Mouse (Mus musculus) cerebellum, adult 9-11 months (tissue): ENCODE data around the gene Lyve1.

Experiments
- DNase-seq: peaks from one replicate; pipeline ENCODE4 v3.0.0; 2022

The Lyve1 gene

DNA sequence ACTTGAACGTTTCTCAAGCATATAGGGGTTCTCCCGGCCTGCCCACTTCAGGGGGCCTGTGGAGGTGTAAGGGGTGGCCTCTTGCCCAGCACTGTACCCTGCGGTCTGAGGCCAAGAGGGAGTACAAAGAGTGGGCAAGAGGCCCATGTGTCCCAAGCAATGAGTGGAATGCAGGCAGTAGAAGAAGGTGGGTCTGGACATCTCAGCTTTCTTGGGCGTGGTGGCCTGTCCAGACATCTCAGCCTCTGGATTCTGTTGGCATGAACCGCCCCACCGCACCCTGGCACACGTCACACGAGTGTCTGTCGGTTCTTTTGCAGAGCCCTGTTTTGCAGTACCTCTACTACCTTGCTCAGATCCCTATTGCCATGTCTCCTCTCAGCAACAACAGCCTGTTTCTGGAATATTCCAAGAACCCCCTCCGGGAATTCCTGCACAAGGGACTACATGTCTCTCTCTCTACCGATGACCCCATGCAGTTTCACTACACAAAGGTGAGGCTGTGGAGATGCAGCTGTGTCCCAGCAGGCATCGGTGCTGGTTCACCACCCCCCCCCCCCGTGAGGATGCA is 55.5 kb downstream of the Lyve1 start:
- no peak for DNase-seq

DNA sequence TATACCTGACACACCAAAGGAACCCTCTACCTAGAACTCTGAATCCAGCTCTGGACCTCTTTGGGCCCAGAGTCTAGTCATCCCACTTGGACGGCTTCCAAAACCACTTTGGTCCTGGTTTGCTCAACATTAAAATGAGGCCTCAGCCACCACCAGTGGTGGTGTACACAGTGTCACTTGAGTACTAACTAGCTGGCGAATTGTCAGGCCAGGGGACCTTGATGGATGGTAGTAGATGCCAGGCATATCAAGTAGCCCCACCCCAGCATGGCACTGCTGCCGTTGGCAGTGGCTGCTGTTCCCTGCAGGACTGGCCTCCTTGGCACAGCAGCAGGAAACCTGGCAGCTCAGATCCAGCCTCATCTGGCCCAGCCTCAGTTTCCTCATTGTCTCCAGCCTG is 58.8 kb downstream of the Lyve1 start:
- peak; percentile 40 for DNase-seq

- no peak for DNase-seq
These were observed 59.9 kb downstream of the Lyve1 start for GRCm38 (mm10) chr7:110803131-110803530.

GRCm38 (mm10) chr7:110801028-110801427 is 62.0 kb downstream of the Lyve1 start:
- DNase-seq = peak; percentile 76
